Mouse (Mus musculus): ENCODE measurements around the gene Ubqln2. TPM values are rescaled to one million over a fixed set of nuclear protein-coding genes. Genes with fewer than 3 reads are reported as not detected.
A peak's percentile ranks its signal among the peaks of the same experiment; 100 is the strongest.

Gene Ubqln2
- polyA plus RNA-seq (2012; fragmentation: generic; extraction: Trizol): 33.1 TPM
- long read RNA-seq, experiment 1: 0 reads
- long read RNA-seq, experiment 2, transcript Ubqln2-201 (1 exons, 3,344 nt): major isoform, 10 of 10 reads
- long read RNA-seq, experiment 2, partial matches to known transcripts: 0 of 10 reads
- long read RNA-seq, experiment 2, other reads (novel, unspliced or antisense): 0 of 10 reads

DNA sequence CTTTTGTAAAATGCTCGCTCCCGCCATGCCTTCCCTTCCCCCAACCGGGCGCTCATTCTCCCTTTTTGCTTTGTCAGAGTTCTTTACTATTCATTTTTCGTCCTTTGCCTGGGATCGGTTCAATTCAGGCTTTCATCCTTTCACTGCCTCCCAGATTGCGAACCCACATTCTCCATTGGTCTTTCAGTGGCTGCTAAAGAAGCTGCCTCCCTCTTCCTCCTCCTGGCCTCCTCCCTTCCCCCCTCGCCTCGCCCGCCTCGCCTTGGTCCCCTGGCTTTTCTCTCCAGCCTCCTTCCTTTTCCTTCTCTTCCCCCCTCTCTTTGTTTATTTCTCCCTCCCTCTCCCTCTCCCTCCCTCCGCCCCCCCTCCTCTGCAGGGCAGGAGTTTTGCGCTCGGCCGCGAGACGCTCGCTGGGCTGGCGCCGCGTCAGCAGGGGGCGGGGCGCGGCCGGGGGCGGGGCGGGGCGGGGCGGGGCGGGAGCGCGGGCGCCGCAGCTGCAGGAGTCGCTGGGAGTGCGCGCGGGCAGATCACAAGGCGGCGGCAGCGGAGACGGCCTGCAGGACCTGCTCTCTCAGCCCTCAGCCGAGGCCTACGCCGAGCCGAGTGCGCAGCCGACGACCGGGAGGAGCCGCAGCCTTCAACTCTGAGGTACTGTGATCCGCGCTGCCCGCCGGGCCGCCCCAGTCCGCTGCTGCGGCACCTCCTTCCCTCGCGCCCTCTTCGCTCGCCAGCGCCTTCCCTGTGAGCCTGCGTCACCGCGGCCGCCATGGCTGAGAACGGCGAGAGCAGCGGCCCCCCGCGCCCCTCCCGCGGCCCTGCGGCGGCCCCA is at the start of gene Ubqln2:
TSS of gene Ubqln2 (plus strand) at position 540 of the 829 bp plus-strand sequence.
- Histone ChIP-seq H3K36me3 (ENCODE audit: control insufficient read depth, insufficient read depth) (no peaks in the 10 kb centered on the region), H3K79me3 (ENCODE audit: low read depth) (peaks cover 27% of the 10 kb centered on the region), H3K27me3 (ENCODE audit: control insufficient read depth, insufficient read depth, insufficient read length) (no peaks in the 10 kb centered on the region), H3ac (ENCODE audit: control insufficient read depth, insufficient read length, low read depth) (peak within 1 kb of the TSS; percentile 88), H3K79me2 (ENCODE audit: control insufficient read depth, insufficient read depth) (peaks cover 38% of the 10 kb centered on the region), H3K4me3 (ENCODE audit: insufficient read depth, poor library complexity, severe bottlenecking) (peak within 1 kb of the TSS; percentile 43)
- TF ChIP-seq USF1 (IDR thresholded peaks at IDR 0.05; ENCODE audit: low read depth) (no peak), MAX (IDR thresholded peaks at IDR 0.05) (no peak), CEBPB (IDR thresholded peaks at IDR 0.05; ENCODE audit: low read depth) (no peak), MYOG (IDR thresholded peaks at IDR 0.05; ENCODE audit: control insufficient read depth, extremely low read depth, insufficient read length) (no peak), CTCF (IDR thresholded peaks at IDR 0.05; ENCODE audit: control insufficient read depth, insufficient read depth, insufficient read length) (no peak), FOSL1 (IDR thresholded peaks at IDR 0.05; ENCODE audit: insufficient read depth, low read length, poor library complexity, severe bottlenecking) (no peak)

DNA sequence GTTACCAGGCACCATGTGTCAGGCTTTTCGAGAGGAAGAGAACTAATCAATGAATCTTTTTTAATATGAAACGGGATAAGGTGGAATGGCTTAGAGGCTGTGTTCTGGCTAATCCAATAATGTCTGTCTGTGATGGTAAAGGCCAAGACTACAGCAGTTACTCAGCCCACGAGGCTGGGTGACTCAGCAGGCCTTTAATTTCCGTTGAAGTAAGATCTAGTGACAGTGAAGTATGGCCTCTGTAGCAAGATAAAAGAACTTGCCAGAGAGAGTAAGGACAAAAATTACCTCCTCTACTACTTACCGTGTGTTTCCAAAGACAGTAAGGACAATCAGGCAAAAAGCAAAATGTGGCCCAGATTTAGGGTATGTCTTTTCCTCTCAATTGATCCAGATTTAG is 46.1 kb upstream of the Ubqln2 start:
- no peak for TF ChIP-seq USF1 (IDR thresholded peaks at IDR 0.05; ENCODE audit: low read depth)
- TF ChIP-seq MYOG (IDR thresholded peaks at IDR 0.05; ENCODE audit: control insufficient read depth, extremely low read depth, insufficient read length): no peak
- TF ChIP-seq MAX (IDR thresholded peaks at IDR 0.05): no peak
- TF ChIP-seq CEBPB (IDR thresholded peaks at IDR 0.05; ENCODE audit: low read depth): no peak
- no peak for TF ChIP-seq CTCF (IDR thresholded peaks at IDR 0.05; ENCODE audit: control insufficient read depth, insufficient read depth, insufficient read length)
- TF ChIP-seq FOSL1 (IDR thresholded peaks at IDR 0.05; ENCODE audit: insufficient read depth, low read length, poor library complexity, severe bottlenecking): no peak
- TF ChIP-seq MYOD1 (IDR thresholded peaks at IDR 0.05; ENCODE audit: control insufficient read depth, insufficient read length, low read depth): no peak
- H3K79me2 ChIP-seq (ENCODE audit: control insufficient read depth, insufficient read depth): no peaks in the 10 kb centered on the region
- H3K27me3 ChIP-seq (ENCODE audit: control insufficient read depth, insufficient read depth, insufficient read length): no peaks in the 10 kb centered on the region
- no peaks in the 10 kb centered on the region for H3K36me3 ChIP-seq (ENCODE audit: control insufficient read depth, insufficient read depth)
- H3K79me3 ChIP-seq (ENCODE audit: low read depth): no peaks in the 10 kb centered on the region
- no peak overlapping the region for H3K4me3 ChIP-seq (ENCODE audit: insufficient read depth, poor library complexity, severe bottlenecking)
- H3ac ChIP-seq (ENCODE audit: control insufficient read depth, insufficient read length, low read depth): no peak overlapping the region

DNA sequence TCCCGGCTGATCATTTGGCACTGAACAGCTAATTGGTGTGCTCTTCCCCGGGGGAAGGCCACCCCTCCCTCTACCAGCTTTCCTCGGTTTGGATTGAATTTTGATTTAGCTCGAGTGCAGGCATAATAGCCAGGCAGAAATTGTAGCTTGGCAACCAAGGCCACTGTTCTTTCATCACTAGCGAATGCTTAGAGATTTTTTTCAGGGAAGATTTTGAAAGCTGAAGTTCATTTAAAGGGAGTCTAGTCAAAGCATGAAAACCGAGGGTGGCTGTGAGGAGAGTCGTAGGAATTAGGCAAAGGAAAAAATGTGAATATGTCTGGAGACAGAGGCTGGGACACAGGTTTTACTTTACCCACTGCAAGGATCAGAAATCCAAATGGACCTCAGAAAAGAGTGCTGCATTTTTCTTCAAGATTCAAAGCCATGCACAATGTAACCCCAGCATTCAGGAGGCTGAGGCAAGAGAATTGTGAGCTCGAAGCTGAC is 21.2 kb upstream of the Ubqln2 start:
- no peaks in the 10 kb centered on the region for H3K79me2 ChIP-seq (ENCODE audit: control insufficient read depth, insufficient read depth)
- H3K79me3 ChIP-seq (ENCODE audit: low read depth): no peaks in the 10 kb centered on the region
- no peaks in the 10 kb centered on the region for H3K36me3 ChIP-seq (ENCODE audit: control insufficient read depth, insufficient read depth)
- H3K4me3 ChIP-seq (ENCODE audit: insufficient read depth, poor library complexity, severe bottlenecking): no peak overlapping the region
- no peaks in the 10 kb centered on the region for H3K27me3 ChIP-seq (ENCODE audit: control insufficient read depth, insufficient read depth, insufficient read length)
- TF ChIP-seq CEBPB (IDR thresholded peaks at IDR 0.05; ENCODE audit: low read depth): no peak
- no peak for TF ChIP-seq CTCF (IDR thresholded peaks at IDR 0.05; ENCODE audit: control insufficient read depth, insufficient read depth, insufficient read length)
- no peak for TF ChIP-seq MYOD1 (IDR thresholded peaks at IDR 0.05; ENCODE audit: control insufficient read depth, insufficient read length, low read depth)
- TF ChIP-seq USF1 (IDR thresholded peaks at IDR 0.05; ENCODE audit: low read depth): no peak
- TF ChIP-seq MAX (IDR thresholded peaks at IDR 0.05): no peak
- TF ChIP-seq MYOG (IDR thresholded peaks at IDR 0.05; ENCODE audit: control insufficient read depth, extremely low read depth, insufficient read length): no peak
- no peak overlapping the region for H3ac ChIP-seq (ENCODE audit: control insufficient read depth, insufficient read length, low read depth)

DNA sequence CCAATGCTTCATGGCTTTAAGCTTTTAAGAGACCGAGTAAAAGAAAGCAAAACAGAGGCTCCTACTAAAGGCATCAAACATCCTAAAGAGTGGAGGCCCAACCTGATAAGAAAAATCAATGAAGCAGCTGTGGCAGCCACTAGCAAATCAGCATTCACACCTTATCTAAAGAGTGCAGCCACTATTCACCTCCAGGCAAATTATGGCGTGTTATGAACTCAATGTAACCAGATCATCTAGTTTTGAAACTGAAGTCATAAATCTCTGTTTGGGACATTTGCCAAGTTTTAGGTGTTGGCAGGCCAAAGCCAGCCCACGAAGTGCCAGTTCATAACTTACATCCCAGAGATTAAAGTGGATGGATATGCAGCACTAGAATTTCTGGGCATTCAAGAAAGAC is 5.7 kb upstream of the Ubqln2 start:
- Histone ChIP-seq H3K4me3 (ENCODE audit: insufficient read depth, poor library complexity, severe bottlenecking) (no peak overlapping the region), H3ac (ENCODE audit: control insufficient read depth, insufficient read length, low read depth) (no peak overlapping the region), H3K36me3 (ENCODE audit: control insufficient read depth, insufficient read depth) (no peaks in the 10 kb centered on the region), H3K27me3 (ENCODE audit: control insufficient read depth, insufficient read depth, insufficient read length) (no peaks in the 10 kb centered on the region), H3K79me2 (ENCODE audit: control insufficient read depth, insufficient read depth) (no peaks in the 10 kb centered on the region), H3K79me3 (ENCODE audit: low read depth) (no peaks in the 10 kb centered on the region)
- TF ChIP-seq MAX (IDR thresholded peaks at IDR 0.05) (no peak), MYOG (IDR thresholded peaks at IDR 0.05; ENCODE audit: control insufficient read depth, extremely low read depth, insufficient read length) (no peak), CEBPB (IDR thresholded peaks at IDR 0.05; ENCODE audit: low read depth) (no peak), USF1 (IDR thresholded peaks at IDR 0.05; ENCODE audit: low read depth) (no peak), FOSL1 (IDR thresholded peaks at IDR 0.05; ENCODE audit: insufficient read depth, low read length, poor library complexity, severe bottlenecking) (no peak), CTCF (IDR thresholded peaks at IDR 0.05; ENCODE audit: control insufficient read depth, insufficient read depth, insufficient read length) (no peak), MYOD1 (IDR thresholded peaks at IDR 0.05; ENCODE audit: control insufficient read depth, insufficient read length, low read depth) (no peak)

DNA sequence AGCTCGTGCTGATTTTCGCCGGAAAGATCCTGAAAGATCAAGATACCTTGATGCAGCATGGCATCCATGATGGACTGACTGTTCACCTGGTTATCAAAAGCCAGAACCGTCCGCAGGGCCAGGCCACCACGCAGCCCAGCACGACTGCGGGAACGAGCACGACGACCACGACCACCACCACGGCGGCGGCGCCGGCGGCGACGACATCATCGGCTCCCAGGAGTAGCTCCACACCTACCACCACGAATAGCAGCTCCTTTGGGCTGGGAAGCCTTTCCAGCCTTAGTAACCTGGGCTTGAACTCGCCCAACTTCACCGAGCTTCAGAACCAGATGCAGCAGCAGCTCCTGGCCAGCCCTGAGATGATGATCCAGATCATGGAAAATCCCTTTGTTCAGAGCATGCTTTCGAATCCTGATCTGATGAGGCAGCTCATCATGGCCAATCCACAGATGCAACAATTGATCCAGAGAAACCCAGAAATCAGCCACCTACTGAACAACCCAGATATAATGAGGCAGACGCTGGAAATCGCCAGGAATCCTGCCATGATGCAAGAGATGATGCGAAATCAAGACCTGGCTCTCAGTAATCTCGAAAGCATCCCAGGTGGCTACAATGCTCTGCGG is 752 bp downstream of the Ubqln2 start:
- Histone ChIP-seq H3K27me3 (ENCODE audit: control insufficient read depth, insufficient read depth, insufficient read length) (no peaks in the 10 kb centered on the region), H3K79me3 (ENCODE audit: low read depth) (peaks cover 27% of the 10 kb centered on the region), H3K4me3 (ENCODE audit: insufficient read depth, poor library complexity, severe bottlenecking) (peak overlapping the region; percentile 43), H3K36me3 (ENCODE audit: control insufficient read depth, insufficient read depth) (no peaks in the 10 kb centered on the region), H3K79me2 (ENCODE audit: control insufficient read depth, insufficient read depth) (peaks cover 38% of the 10 kb centered on the region), H3ac (ENCODE audit: control insufficient read depth, insufficient read length, low read depth) (peak overlapping the region; percentile 88)
- TF ChIP-seq CEBPB (IDR thresholded peaks at IDR 0.05; ENCODE audit: low read depth) (no peak), MAX (IDR thresholded peaks at IDR 0.05) (no peak), USF1 (IDR thresholded peaks at IDR 0.05; ENCODE audit: low read depth) (no peak), FOSL1 (IDR thresholded peaks at IDR 0.05; ENCODE audit: insufficient read depth, low read length, poor library complexity, severe bottlenecking) (no peak), MYOD1 (IDR thresholded peaks at IDR 0.05; ENCODE audit: control insufficient read depth, insufficient read length, low read depth) (no peak), MYOG (IDR thresholded peaks at IDR 0.05; ENCODE audit: control insufficient read depth, extremely low read depth, insufficient read length) (no peak), CTCF (IDR thresholded peaks at IDR 0.05; ENCODE audit: control insufficient read depth, insufficient read depth, insufficient read length) (no peak)
